Mouse (Mus musculus) erythroblast, adult 5-6 weeks (primary cell): ENCODE measurements around the gene Inava. TPM values are rescaled to one million over a fixed set of nuclear protein-coding genes. Genes with fewer than 3 reads are reported as not detected.
A peak's percentile ranks its signal among the peaks of the same experiment; 100 is the strongest.

ENCODE experiments used
- ATAC-seq: replicated peaks from 2 replicates; pipeline ENCODE4 v1.8.0; 2016; ENCODE audit warnings: moderate number of reproducible peaks, mild to moderate bottlenecking, moderate TSS enrichment, inconsistent platforms; ENCODE audit not compliant: poor library complexity, low FRiP score, severe bottlenecking
- total RNA-seq, 2 experiments: library from RNA; stranded (forward) in 1 of 2; stranded (reverse) in 1 of 2; fragments of 150-400 nt in 1 of 2; fragments of 200-764, 138-1000 nt in 1 of 2; gene quantifications; 2 replicates each; pipeline versions ENCODE4 v1.2.3 to v1.2.4; 2015 to 2017; ENCODE audit warnings: low replicate concordance in 2 of 2

Gene Inava
- total RNA-seq, 2 experiments from 2014 or later = not detected

DNA sequence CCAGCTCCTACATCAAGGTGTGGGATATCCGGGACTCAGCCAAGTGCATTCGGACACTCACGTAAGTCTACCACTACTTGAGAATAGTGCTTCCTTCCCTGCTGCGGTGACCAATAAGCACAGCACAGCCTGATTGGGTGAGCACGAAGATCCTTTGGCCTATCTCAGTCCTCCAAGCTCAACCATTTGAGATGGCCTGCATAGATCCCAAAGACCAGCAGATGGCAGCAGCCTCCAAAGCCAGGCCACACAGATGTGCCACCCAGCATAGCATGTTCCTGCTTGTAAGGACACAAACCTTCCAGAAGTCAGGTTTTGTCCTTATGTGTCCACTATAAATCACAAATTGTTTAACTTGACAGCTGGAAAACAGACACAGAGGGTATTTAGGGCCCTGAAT, 64.0 kb downstream of the Inava start:
- ATAC-seq = 0 out of 2 replicates have a peak, but pooled peaks have one; percentile 49

- no peak for ATAC-seq
Observed at GRCm38 (mm10) chr1:136167657-136168056, 66.4 kb downstream of the Inava start.

- no peak for ATAC-seq
Observed at GRCm38 (mm10) chr1:136165436-136165835, 68.6 kb downstream of the Inava start.

Other genes with a start within 250 kb of the Inava start
- gene Igfn1, start 227.9 kb downstream of the Inava start, total RNA-seq (2015; ENCODE audit: low replicate concordance) = not detected in 2 replicates
- not detected in 2 replicates for gene Igfn1, start 227.9 kb downstream of the Inava start, total RNA-seq (2017; ENCODE audit: low replicate concordance)
- 17.9 and 24.5 TPM in 2 replicates for gene Tmem9, start 226.1 kb downstream of the Inava start, total RNA-seq (2015; ENCODE audit: low replicate concordance)
- 16.9 and 22.3 TPM in 2 replicates for gene Tmem9, start 226.1 kb downstream of the Inava start, total RNA-seq (2017; ENCODE audit: low replicate concordance)
- gene Ascl5, start 183.5 kb downstream of the Inava start, total RNA-seq (2015; ENCODE audit: low replicate concordance) = not detected in 2 replicates
- not detected in 2 replicates for gene Ascl5, start 183.5 kb downstream of the Inava start, total RNA-seq (2017; ENCODE audit: low replicate concordance)
- not detected in 2 replicates for gene Cacna1s, start 181.5 kb downstream of the Inava start, total RNA-seq (2015; ENCODE audit: low replicate concordance)
- gene Cacna1s, start 181.5 kb downstream of the Inava start, total RNA-seq (2017; ENCODE audit: low replicate concordance) = not detected in 2 replicates
- gene Kif21b, start 102.9 kb downstream of the Inava start, total RNA-seq (2015; ENCODE audit: low replicate concordance) = 7.7 and 12.9 TPM in 2 replicates
- 5.4 and 8.5 TPM in 2 replicates for gene Kif21b, start 102.9 kb downstream of the Inava start, total RNA-seq (2017; ENCODE audit: low replicate concordance)
- not detected in 2 replicates for gene Mroh3, start 21.4 kb downstream of the Inava start, total RNA-seq (2015; ENCODE audit: low replicate concordance)
- 0.42 TPM in 1 of 2 replicates, not detected in the other for gene Mroh3, start 21.4 kb downstream of the Inava start, total RNA-seq (2017; ENCODE audit: low replicate concordance)
- not detected in 2 replicates for gene Gpr25, start 26.6 kb upstream of the Inava start, total RNA-seq (2015; ENCODE audit: low replicate concordance)
- gene Gpr25, start 26.6 kb upstream of the Inava start, total RNA-seq (2017; ENCODE audit: low replicate concordance) = not detected in 2 replicates
- 23.0 and 33.6 TPM in 2 replicates for gene Camsap2, start 111.8 kb upstream of the Inava start, total RNA-seq (2015; ENCODE audit: low replicate concordance)
- gene Camsap2, start 111.8 kb upstream of the Inava start, total RNA-seq (2017; ENCODE audit: low replicate concordance) = 53.8 and 56.0 TPM in 2 replicates
- 0.58 and 10.7 TPM in 2 replicates for gene Ddx59, start 181.0 kb upstream of the Inava start, total RNA-seq (2015; ENCODE audit: low replicate concordance)
- gene Ddx59, start 181.0 kb upstream of the Inava start, total RNA-seq (2017; ENCODE audit: low replicate concordance) = 3.9 and 6.7 TPM in 2 replicates
- 5.8 and 20.1 TPM in 2 replicates for gene Kif14, start 232.1 kb upstream of the Inava start, total RNA-seq (2015; ENCODE audit: low replicate concordance)
- 18.7 and 26.9 TPM in 2 replicates for gene Kif14, start 232.1 kb upstream of the Inava start, total RNA-seq (2017; ENCODE audit: low replicate concordance)